Mouse (Mus musculus) forebrain, embryonic 13.5 days (tissue): Measurements from ENCODE around the gene Nlrp3. TPM values are rescaled to one million over a fixed set of nuclear protein-coding genes. Genes with fewer than 3 reads are reported as not detected.
A peak's percentile ranks its signal among the peaks of the same experiment; 100 is the strongest.

Source experiments
- ATAC-seq: fragments of 200-750 bp; cut with Nextera tagmentation; 2 replicates; pipeline ENCODE4 v1.8.0; 2017
- H3K27ac ChIP-seq: fragments of 300-500 bp; sonication (generic); 2 replicates; pipeline ENCODE4 v1.5.1; 2015; ENCODE audit warnings: inconsistent platforms, mild to moderate bottlenecking, moderate library complexity
- H3K27me3 ChIP-seq: fragments of 300-500 bp; sonication (generic); 2 replicates; pipeline ENCODE4 v1.6.1; 2015; ENCODE audit warnings: mild to moderate bottlenecking, inconsistent platforms
- H3K36me3 ChIP-seq: fragments of 300-500 bp; sonication (generic); 2 replicates; pipeline ENCODE4 v1.6.1; 2015; ENCODE audit warnings: mild to moderate bottlenecking, inconsistent platforms; ENCODE audit not compliant: poor library complexity, severe bottlenecking
- H3K4me1 ChIP-seq: fragments of 300-500 bp; sonication (generic); 2 replicates; pipeline ENCODE4 v1.6.1; 2015; ENCODE audit warnings: inconsistent platforms
- H3K4me2 ChIP-seq: fragments of 300-500 bp; sonication (generic); 2 replicates; pipeline ENCODE4 v1.6.1; 2015; ENCODE audit warnings: inconsistent platforms, mild to moderate bottlenecking, moderate library complexity
- H3K4me3 ChIP-seq: fragments of 300-500 bp; sonication (generic); 2 replicates; pipeline ENCODE4 v1.5.1; 2015; ENCODE audit warnings: mild to moderate bottlenecking, inconsistent platforms
- H3K9ac ChIP-seq: fragments of 300-500 bp; sonication (generic); 2 replicates; pipeline ENCODE4 v1.6.1; 2015; ENCODE audit warnings: mild to moderate bottlenecking, inconsistent platforms
- H3K9me3 ChIP-seq: fragments of 300-500 bp; sonication (generic); replicated peaks from 2 replicates; pipeline ENCODE4 v1.6.1; 2016; ENCODE audit warnings: inconsistent platforms
- WGBS: fragments of 180-500 bp; shearing (Covaris S2); methylation state at CpG from one replicate; pipeline ENCODE4 v1.1.7; 2015; 5-methylcytosine and 5-hydroxymethylcytosine counted together
- polyA plus RNA-seq: library from polyadenylated mRNA; unstranded; fragments of >200 nt; fragmentation: Nextera tagmentation; extraction: Ambion mirVana; gene quantifications from 2 replicates; pipeline ENCODE4 v1.2.1, GENCODE M21; 2015

The Nlrp3 gene
- 0.08 and 0.09 TPM in 2 replicates for polyA plus RNA-seq

GRCm38 (mm10) chr11:59541324-59541723, at the start of gene Nlrp3:
Gene Nlrp3 (plus strand): TSS chr11:59541568.
- no peak within 1 kb of the TSS for H3K4me2 ChIP-seq
- H3K27ac ChIP-seq, result no peak within 1 kb of the TSS
- no peak within 1 kb of the TSS for H3K4me3 ChIP-seq
- 0 out of 2 replicates have a peak, but pooled peaks cover 3% of the 10 kb centered on the region for H3K9me3 ChIP-seq
- 53% methylated on average over 3 of the region's 3 CpGs for WGBS
- no peaks in the 10 kb centered on the region for H3K27me3 ChIP-seq
- ATAC-seq, result no peak
- no peak within 1 kb of the TSS for H3K9ac ChIP-seq
- H3K36me3 ChIP-seq, result no peaks in the 10 kb centered on the region
- no peaks in the 10 kb centered on the region for H3K4me1 ChIP-seq

GRCm38 (mm10) chr11:59496672-59497310, 44.6 kb upstream of the Nlrp3 start:
- Histone ChIP-seq H3K36me3 (peaks cover 99% of the 10 kb centered on the region), H3K4me3 (no peak overlapping the region), H3K4me1 (no peaks in the 10 kb centered on the region), H3K4me2 (no peak overlapping the region), H3K27ac (no peak overlapping the region), H3K9ac (no peak overlapping the region), H3K9me3 (no peaks in the 10 kb centered on the region), H3K27me3 (no peaks in the 10 kb centered on the region)
- no peak for ATAC-seq
- WGBS, result 92% methylated on average over 6 of the region's 6 CpGs

- Histone ChIP-seq H3K9ac (no peak overlapping the region), H3K4me1 (no peaks in the 10 kb centered on the region), H3K4me2 (no peak overlapping the region), H3K4me3 (no peak overlapping the region), H3K27me3 (no peaks in the 10 kb centered on the region), H3K9me3 (no peaks in the 10 kb centered on the region), H3K27ac (no peak overlapping the region), H3K36me3 (peaks cover 99% of the 10 kb centered on the region)
- WGBS, result 89% methylated on average over 7 of the region's 7 CpGs
- ATAC-seq, result no peak
Observed at GRCm38 (mm10) chr11:59497747-59498146, 43.6 kb upstream of the Nlrp3 start.

GRCm38 (mm10) chr11:59501978-59502700, 39.2 kb upstream of the Nlrp3 start:
- Histone ChIP-seq H3K36me3 (peaks cover 74% of the 10 kb centered on the region), H3K27ac (no peak overlapping the region), H3K4me2 (no peak overlapping the region), H3K4me3 (no peak overlapping the region), H3K27me3 (no peaks in the 10 kb centered on the region), H3K9me3 (no peaks in the 10 kb centered on the region), H3K4me1 (peaks cover 14% of the 10 kb centered on the region), H3K9ac (no peak overlapping the region)
- WGBS, result 91% methylated on average over 5 of the region's 5 CpGs
- ATAC-seq, result no peak

- H3K4me2 ChIP-seq, result peak overlapping the region; percentile 90
- peak overlapping the region; percentile 89 for H3K4me3 ChIP-seq
- ATAC-seq, result peak; percentile 66
- peak overlapping the region; percentile 96 for H3K9ac ChIP-seq
- H3K27me3 ChIP-seq, result no peaks in the 10 kb centered on the region
- H3K4me1 ChIP-seq, result peaks cover 23% of the 10 kb centered on the region
- peak overlapping the region; percentile 91 for H3K27ac ChIP-seq
- under 1% methylated on average over 21 of the region's 21 CpGs for WGBS
- peaks cover 43% of the 10 kb centered on the region for H3K36me3 ChIP-seq
- no peaks in the 10 kb centered on the region for H3K9me3 ChIP-seq
Observed at GRCm38 (mm10) chr11:59505351-59505838, 36.0 kb upstream of the Nlrp3 start.

- Histone ChIP-seq H3K4me3 (peak overlapping the region; percentile 89), H3K27ac (peak overlapping the region; percentile 91), H3K36me3 (peaks cover 43% of the 10 kb centered on the region), H3K4me1 (peaks cover 23% of the 10 kb centered on the region), H3K4me2 (peak overlapping the region; percentile 90), H3K27me3 (no peaks in the 10 kb centered on the region), H3K9ac (peak overlapping the region; percentile 96), H3K9me3 (no peaks in the 10 kb centered on the region)
- WGBS, result under 1% methylated on average over 71 of the region's 71 CpGs
- peak; percentile 90 for ATAC-seq
Observed at GRCm38 (mm10) chr11:59505839-59506712, 35.3 kb upstream of the Nlrp3 start.

GRCm38 (mm10) chr11:59506713-59507074, 34.7 kb upstream of the Nlrp3 start:
- Histone ChIP-seq H3K9me3 (no peaks in the 10 kb centered on the region), H3K27me3 (no peaks in the 10 kb centered on the region), H3K4me2 (peak overlapping the region; percentile 90), H3K27ac (peak overlapping the region; percentile 91), H3K36me3 (peaks cover 39% of the 10 kb centered on the region), H3K4me1 (peaks cover 23% of the 10 kb centered on the region), H3K9ac (peak overlapping the region; percentile 96), H3K4me3 (peak overlapping the region; percentile 89)
- ATAC-seq, result peak; percentile 23; the same call in 1 of the 2 replicates
- WGBS, result 0% methylated on average over 14 of the region's 14 CpGs

- H3K27ac ChIP-seq, result no peak overlapping the region
- H3K9me3 ChIP-seq, result no peaks in the 10 kb centered on the region
- peaks cover 15% of the 10 kb centered on the region for H3K4me1 ChIP-seq
- H3K9ac ChIP-seq, result no peak overlapping the region
- H3K4me2 ChIP-seq, result no peak overlapping the region
- no peak for ATAC-seq
- no peak overlapping the region for H3K4me3 ChIP-seq
- peaks cover 13% of the 10 kb centered on the region; the same call in 1 of the 2 replicates for H3K36me3 ChIP-seq
- WGBS, result 45% methylated on average over 1 of the region's 1 CpGs
- H3K27me3 ChIP-seq, result no peaks in the 10 kb centered on the region
Observed at GRCm38 (mm10) chr11:59511558-59511957, 29.8 kb upstream of the Nlrp3 start.

GRCm38 (mm10) chr11:59512733-59513132, 28.6 kb upstream of the Nlrp3 start:
- Histone ChIP-seq H3K4me2 (no peak overlapping the region), H3K9ac (no peak overlapping the region), H3K36me3 (peaks cover 13% of the 10 kb centered on the region; the same call in 1 of the 2 replicates), H3K27me3 (no peaks in the 10 kb centered on the region), H3K4me1 (peaks cover 3% of the 10 kb centered on the region; the same call in 1 of the 2 replicates), H3K27ac (no peak overlapping the region), H3K9me3 (no peaks in the 10 kb centered on the region), H3K4me3 (no peak overlapping the region)
- 91% methylated on average over 10 of the region's 10 CpGs for WGBS
- no peak for ATAC-seq

- Histone ChIP-seq H3K4me1 (no peaks in the 10 kb centered on the region), H3K9ac (no peak overlapping the region), H3K4me3 (no peak overlapping the region), H3K27me3 (no peaks in the 10 kb centered on the region), H3K36me3 (peaks cover 13% of the 10 kb centered on the region; the same call in 1 of the 2 replicates), H3K27ac (no peak overlapping the region), H3K9me3 (no peaks in the 10 kb centered on the region), H3K4me2 (no peak overlapping the region)
- WGBS, result 89% methylated on average over 3 of the region's 3 CpGs
- no peak for ATAC-seq
Observed at GRCm38 (mm10) chr11:59513556-59513955, 27.8 kb upstream of the Nlrp3 start.

GRCm38 (mm10) chr11:59514381-59514780, 27.0 kb upstream of the Nlrp3 start:
- H3K4me3 ChIP-seq, result no peak overlapping the region
- H3K9ac ChIP-seq, result no peak overlapping the region
- ATAC-seq, result no peak
- no peaks in the 10 kb centered on the region for H3K27me3 ChIP-seq
- H3K36me3 ChIP-seq, result peaks cover 13% of the 10 kb centered on the region; the same call in 1 of the 2 replicates
- H3K27ac ChIP-seq, result no peak overlapping the region
- no peaks in the 10 kb centered on the region for H3K4me1 ChIP-seq
- 63% methylated on average over 6 of the region's 6 CpGs for WGBS
- H3K9me3 ChIP-seq, result no peaks in the 10 kb centered on the region
- no peak overlapping the region for H3K4me2 ChIP-seq
